Mouse (Mus musculus) CD4-positive, CD25-positive, alpha-beta regulatory T cell, adult 4 months (primary cell): ENCODE data around the gene Gm11939. TPM values are rescaled to one million over a fixed set of nuclear protein-coding genes. Genes with fewer than 3 reads are reported as not detected.
"Not testable (repeated sequence)": the region's sequence is repeated elsewhere in the genome, so short reads cannot be mapped to it uniquely, and the experiment has no call there.

Experiments
- ATAC-seq: one replicate; pipeline ENCODE4 v1.8.0; 2017
- polyA plus RNA-seq, 2 experiments: library from polyadenylated mRNA; unstranded; fragments of 100-300 nt; shearing (Covaris generic); gene quantifications; one replicate each; pipeline ENCODE4 v1.2.1; 2017

The Gm11939 gene
- not detected for polyA plus RNA-seq

DNA sequence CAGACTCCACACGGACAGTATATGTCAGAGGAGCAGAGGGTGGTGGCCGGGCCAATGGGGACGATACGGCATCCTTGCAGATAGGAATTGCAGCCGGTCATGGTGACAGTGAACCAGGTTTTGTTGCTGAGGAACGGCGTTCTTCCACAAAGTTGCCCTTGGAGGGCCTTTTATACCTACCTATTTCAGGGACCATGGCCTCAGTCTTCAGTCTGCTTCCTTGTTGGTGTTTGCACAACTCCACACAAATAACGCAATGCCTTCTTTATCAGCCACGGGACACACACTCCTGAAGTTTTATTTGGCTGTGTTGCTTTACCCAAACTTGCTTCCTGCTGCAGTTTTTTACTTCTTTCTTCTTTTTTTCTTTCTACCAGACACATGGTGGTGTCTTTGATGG lies at the start of gene Gm11939:
Gm11939 (minus strand) TSS at position 101 of the 400 bp plus-strand sequence.
- no peak for ATAC-seq

- not testable (repeated sequence) for ATAC-seq
These were observed 43.9 kb upstream of the Gm11939 start, which contains the start of gene Gm11938 for GRCm38 (mm10) chr11:99603208-99603607. Gene Gm11938, minus strand, starts transcription at chr11:99603308.

DNA sequence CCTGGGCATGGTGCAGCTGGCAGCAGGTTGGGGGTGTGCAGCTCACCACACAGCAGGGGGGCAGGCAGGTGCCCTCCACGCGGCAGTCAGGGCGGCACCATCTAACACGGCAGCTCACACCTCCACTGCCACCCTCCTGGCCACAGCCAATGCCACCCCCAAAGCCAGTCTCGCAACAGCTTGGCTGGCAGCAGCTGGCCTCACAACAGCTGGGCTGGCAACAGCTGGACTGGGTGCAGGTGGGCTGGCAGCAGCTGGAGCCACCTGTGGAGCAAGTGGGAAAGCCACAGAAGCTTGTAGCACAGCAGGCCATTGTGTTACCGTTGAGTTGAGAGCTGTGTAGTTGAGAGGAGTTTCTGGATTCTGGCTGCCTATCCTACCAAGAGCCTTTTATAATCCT lies 38.5 kb upstream of the Gm11939 start, which contains the start of gene Krtap9-3:
Krtap9-3 (minus strand) TSS at position 364 of the 400 bp plus-strand sequence.
- ATAC-seq: not testable (repeated sequence)

- ATAC-seq: no peak
These were observed 31.7 kb upstream of the Gm11939 start, which contains the start of gene Krtap1-3 for GRCm38 (mm10) chr11:99590981-99591380. Gene Krtap1-3, minus strand, starts transcription at chr11:99591339.

- ATAC-seq: no peak
These were observed 25.8 kb upstream of the Gm11939 start for GRCm38 (mm10) chr11:99585096-99585495.

GRCm38 (mm10) chr11:99583245-99583704 lies 24.0 kb upstream of the Gm11939 start, which contains the start of gene Krtap1-4:
Gene Krtap1-4, minus strand, starts transcription at chr11:99583654.
- no peak for ATAC-seq

DNA sequence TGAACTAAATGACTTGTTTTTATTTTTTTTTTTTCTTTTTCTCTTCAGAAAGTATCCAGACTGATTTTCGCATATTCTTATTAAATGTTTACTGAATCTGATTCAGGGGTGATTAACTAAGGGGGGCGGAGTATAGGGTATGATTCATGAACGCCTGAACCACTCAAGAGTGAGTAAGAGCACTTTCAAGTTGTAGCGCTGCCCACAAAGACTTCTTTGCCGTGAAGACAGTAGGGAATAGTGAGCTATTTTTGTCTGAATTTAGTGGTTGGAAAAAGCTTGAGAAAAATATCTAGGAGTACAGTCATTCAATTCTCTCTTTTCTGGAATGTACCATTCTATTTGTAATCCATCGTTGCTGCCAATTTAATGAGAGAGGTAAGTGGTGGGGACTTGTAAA lies 22.3 kb upstream of the Gm11939 start:
- no peak for ATAC-seq

- ATAC-seq: no peak
These were observed 21.8 kb upstream of the Gm11939 start for GRCm38 (mm10) chr11:99581051-99581450.

DNA sequence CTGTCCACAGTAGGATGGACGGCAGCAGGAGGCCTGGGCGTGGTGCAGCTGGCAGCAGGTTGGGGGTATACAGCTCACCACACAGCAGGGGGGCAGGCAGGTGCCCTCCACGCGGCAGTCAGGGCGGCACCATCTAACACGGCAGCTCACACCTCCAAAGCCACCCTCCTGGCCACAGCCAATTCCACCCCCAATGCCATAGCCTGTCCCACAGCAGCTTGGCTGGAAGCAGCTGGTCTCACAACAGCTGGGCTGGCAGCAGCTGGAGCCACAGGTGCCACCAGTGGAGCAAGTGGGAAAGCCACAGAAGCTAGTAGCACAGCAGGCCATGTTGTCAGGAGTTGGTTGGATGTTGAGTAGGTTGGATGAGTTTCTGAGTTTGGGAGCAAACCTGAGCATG lies 21.4 kb upstream of the Gm11939 start, which contains the start of gene Krtap1-5:
Krtap1-5 (minus strand) TSS at position 381 of the 400 bp plus-strand sequence.
- no peak for ATAC-seq

DNA sequence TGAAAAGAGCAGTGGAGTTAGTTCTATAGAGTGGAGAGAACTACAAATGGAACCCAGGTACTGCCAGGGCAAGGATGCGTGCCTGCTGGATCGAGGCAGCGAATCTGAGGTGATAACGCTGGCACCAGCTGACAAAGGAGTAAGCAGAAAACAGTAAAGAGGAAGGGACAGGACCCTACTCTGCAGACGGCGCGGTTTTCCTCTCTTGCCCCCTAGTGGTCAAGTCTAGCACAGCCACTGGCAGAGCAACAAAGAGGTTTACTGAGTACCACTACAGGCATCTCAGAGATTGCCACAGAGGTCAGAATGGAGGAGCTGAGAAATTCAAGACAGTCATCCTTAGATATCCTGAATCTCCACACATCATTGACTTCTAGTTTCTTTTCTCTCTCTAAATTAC lies 14.8 kb upstream of the Gm11939 start:
- ATAC-seq: no peak

DNA sequence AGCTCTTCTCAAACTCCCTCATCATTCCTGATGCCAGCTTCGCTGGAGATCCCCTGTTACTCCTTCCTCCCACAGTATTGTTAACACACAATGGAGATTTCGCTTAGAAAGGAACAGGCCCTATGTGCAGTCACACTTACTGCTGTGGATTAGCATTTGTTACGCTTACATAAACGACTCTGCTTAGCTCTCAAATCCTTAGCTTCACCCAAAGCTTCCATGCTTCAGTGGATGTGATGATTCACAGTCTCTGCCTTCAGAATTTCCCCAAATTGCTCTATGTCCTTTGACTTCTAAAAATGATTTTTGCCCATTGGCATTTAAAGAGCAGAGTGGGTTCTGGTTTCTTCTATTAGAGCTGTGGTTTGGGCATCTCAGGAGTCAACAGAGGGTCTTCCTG lies 13.9 kb upstream of the Gm11939 start:
- no peak for ATAC-seq

DNA sequence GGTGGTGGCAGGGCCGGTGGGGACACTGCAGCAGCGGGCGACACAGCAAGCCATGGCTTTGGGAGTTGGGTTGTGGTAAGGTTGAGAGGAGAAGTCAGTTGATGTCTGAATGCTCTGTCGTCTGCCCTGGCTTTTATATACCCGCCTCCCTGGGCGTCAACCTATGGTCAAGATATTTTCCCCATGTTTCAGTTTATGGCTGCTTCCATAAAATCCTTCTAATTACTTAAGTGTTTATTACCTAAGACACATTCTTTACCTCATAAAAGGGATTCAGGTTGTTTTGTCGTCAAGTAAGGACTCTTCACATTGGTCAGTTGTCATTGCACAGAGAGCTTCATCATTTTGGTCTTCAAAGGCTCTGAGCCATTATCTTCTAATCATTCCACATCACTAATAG lies 7.3 kb upstream of the Gm11939 start, which contains the start of gene Krtap3-1:
Krtap3-1 (minus strand) TSS at position 101 of the 400 bp plus-strand sequence.
- ATAC-seq: no peak

- no peak for ATAC-seq
These were observed 3.3 kb upstream of the Gm11939 start for GRCm38 (mm10) chr11:99562580-99562979.

- ATAC-seq: no peak
These were observed 1.1 kb downstream of the Gm11939 start for GRCm38 (mm10) chr11:99557976-99558745.

- no peak for ATAC-seq
These were observed 2.5 kb downstream of the Gm11939 start, which contains the start of gene Krtap3-2 for GRCm38 (mm10) chr11:99556753-99557152. Gene Krtap3-2, minus strand, starts transcription at chr11:99556853.

- no peak for ATAC-seq
These were observed 3.1 kb downstream of the Gm11939 start for GRCm38 (mm10) chr11:99556195-99556594.

DNA sequence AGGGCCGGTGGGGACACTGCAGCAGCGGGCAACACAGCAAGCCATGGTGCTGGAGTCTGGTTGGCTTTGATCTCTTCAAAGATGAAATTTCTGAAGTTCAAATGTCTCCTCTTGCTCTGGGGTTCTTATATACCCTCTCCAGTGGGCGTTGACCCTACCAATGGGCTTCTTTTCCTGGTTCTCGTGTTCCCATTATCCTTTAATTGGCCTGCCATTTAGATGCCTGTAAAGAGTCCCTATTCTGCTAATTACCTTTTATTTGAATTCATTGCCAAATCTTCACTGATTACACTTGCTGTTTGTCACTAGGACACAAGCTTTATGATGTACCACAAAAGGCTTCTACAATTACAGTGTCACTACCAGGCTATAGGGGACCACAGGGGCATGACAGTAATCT lies 8.5 kb downstream of the Gm11939 start, which contains the start of gene Krtap3-3:
Krtap3-3 (minus strand) TSS at position 101 of the 400 bp plus-strand sequence.
- no peak for ATAC-seq

DNA sequence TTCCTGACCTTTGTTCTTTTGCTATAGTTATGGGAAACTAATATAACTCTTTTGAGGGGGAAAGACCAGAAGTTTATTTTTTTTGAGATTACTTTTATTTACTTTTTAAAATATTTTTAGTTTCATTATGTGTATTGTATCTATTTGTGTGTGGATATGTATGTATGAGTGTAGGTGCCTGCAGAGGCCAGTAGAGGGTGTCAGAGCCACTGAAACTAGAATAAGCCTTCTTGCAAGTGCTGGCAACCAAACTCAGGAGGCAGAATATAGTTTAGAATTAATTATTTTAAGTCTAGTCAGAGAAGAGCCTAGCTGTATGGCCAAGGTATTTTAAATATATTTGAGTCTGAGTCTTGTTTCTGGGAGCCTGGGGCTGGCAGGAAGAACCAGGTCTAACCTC lies 11.4 kb downstream of the Gm11939 start:
- no peak for ATAC-seq

DNA sequence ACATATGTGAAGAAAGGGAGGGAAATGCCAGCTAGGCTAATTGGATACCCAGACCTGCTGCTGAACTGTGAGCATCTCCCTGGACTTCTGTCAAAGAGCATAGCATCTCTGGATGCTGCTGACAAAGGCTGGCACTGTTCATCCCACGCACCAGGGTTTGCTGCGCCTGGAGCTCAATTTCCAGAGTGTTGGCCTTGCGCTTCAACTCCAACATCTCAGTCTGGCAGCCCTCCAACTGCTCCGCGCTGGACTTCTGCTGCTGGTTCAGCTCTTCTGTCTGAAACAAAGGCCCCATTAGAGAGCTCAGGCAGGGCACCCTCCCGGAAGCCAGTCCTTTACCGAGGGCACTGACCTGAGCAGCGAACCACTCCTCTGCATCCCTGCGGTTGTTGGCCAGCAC lies 19.5 kb downstream of the Gm11939 start:
- no peak for ATAC-seq

DNA sequence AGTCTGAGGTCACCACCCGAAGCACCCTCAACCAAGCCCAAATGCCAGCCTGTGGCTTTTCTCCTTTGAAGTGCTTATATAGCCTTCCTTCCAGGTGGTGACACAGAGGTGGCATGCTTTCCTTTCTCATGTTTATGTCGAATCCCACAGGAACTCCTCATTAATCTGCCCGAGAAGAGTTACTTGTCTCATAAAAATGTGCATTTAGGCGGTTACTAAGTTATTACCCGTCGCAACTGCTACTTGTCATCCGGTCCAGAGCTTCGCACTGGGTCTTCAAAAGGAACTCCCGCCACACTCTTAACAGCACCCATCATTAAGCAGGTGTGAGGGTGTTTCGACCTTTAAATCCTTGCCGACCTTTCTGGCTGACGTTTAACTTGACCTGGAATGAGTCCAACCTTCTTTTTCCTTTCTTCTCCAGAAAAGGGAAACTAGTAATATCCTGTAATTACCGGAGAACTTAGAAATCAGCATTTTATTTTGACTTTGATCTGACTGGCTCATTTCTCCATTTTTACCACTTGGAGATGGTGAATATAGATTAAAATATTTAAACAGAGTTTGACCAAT lies 37.9 kb downstream of the Gm11939 start, which contains the start of gene Krt39:
Krt39 (minus strand) TSS at position 51 of the 573 bp plus-strand sequence.
- no peak for ATAC-seq

DNA sequence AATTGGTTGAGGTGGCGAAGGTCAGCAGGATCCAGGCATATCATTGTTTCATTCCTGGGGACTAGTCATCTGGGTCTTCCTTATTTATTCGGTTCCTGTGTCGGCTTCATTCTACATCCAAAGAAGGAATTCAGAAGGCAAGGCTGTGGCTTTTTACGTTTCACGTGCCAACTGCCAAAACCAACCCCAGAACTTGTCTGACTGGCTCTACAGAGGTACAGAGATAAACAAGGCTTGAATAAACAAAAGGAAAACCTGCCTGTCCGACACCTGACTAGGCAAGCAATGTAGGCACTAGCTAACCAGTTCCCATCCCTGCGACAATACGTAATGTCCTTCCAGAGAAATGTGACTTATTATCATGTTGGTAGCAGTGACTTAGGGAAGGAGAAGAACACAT lies 45.2 kb downstream of the Gm11939 start:
- no peak for ATAC-seq
